8 mouse cellular contexts compared by ENCODE assay signal in genomic region chr17:23674271-23674952, GRCm38 (mm10). TPM values are rescaled to one million over a fixed set of nuclear protein-coding genes. Genes with fewer than 3 reads are reported as not detected.
A peak's percentile ranks its signal among the peaks of the same experiment; 100 is the strongest.
DNase-seq lines count a peak whose midpoint lies in the region; ATAC-seq and TF ChIP-seq lines count a peak whose summit lies in the region.

No protein-coding gene starts in this region.

- no peak for TF ChIP-seq CTCF in C2C12 (IDR thresholded peaks at IDR 0.05; ENCODE audit: control insufficient read depth, insufficient read depth, insufficient read length)
- TF ChIP-seq CTCF in lung, postnatal 0 days (IDR thresholded peaks at IDR 0.05), result no peak

- H3K36me3 ChIP-seq in C2C12 (ENCODE audit: control insufficient read depth, insufficient read depth) (peaks cover 62% of the 10 kb centered on the region), ES-E14 (ENCODE audit: control insufficient read depth, insufficient read depth, low read length, poor library complexity, severe bottlenecking) (peaks cover 14% of the 10 kb centered on the region)
- peaks cover 14% of the 10 kb centered on the region for H3K36me3 ChIP-seq in embryonic facial prominence, embryonic 13.5 days
- H3K36me3 ChIP-seq in hindbrain, embryonic 11.5 days (ENCODE audit: control insufficient read depth, insufficient read depth, low read length), result no peaks in the 10 kb centered on the region
- no peaks in the 10 kb centered on the region for H3K36me3 ChIP-seq in lung, postnatal 0 days (ENCODE audit: insufficient read depth, low read length)

- peaks cover 0 to 31% of the 10 kb centered on the region in 2 experiments; a peak in 3 of 4 replicates for H3K4me1 ChIP-seq in ES-E14 (ENCODE audit: control insufficient read depth in 2 of 2, insufficient read depth in 2 of 2, low read length in 2 of 2, poor library complexity in 1 of 2)
- peaks cover 40% of the 10 kb centered on the region for H3K4me1 ChIP-seq in embryonic facial prominence, embryonic 13.5 days
- H3K4me1 ChIP-seq in hindbrain, embryonic 11.5 days (replicated peaks; ENCODE audit: control insufficient read depth, insufficient read depth, low read length), result peaks cover 11% of the 10 kb centered on the region
- H3K4me1 ChIP-seq in lung, postnatal 0 days (ENCODE audit: insufficient read depth, low read depth, low read length), result peaks cover 20% of the 10 kb centered on the region; the same call in 1 of the 2 replicates

- H3K27me3 ChIP-seq in C2C12 (ENCODE audit: control insufficient read depth, insufficient read depth, insufficient read length), result no peaks in the 10 kb centered on the region
- peaks cover 37% of the 10 kb centered on the region for H3K27me3 ChIP-seq in embryonic facial prominence, embryonic 13.5 days
- H3K27me3 ChIP-seq in hindbrain, embryonic 11.5 days (ENCODE audit: control insufficient read depth, insufficient read depth, low read length), result peaks cover 36% of the 10 kb centered on the region
- no peaks in the 10 kb centered on the region; the same call in 1 of the 2 replicates for H3K27me3 ChIP-seq in lung, postnatal 0 days (replicated peaks; ENCODE audit: insufficient read depth, low read length)

- WGBS in embryonic facial prominence, embryonic 13.5 days, result 36% methylated on average over 9 of the region's 9 CpGs
- 47% methylated on average over 9 of the region's 9 CpGs for WGBS in hindbrain, embryonic 11.5 days
- WGBS in lung, postnatal 0 days, result 36% methylated on average over 9 of the region's 9 CpGs

- TF ChIP-seq EP300 in lung, postnatal 0 days (IDR thresholded peaks at IDR 0.05), result peak; percentile 17; the same call in 1 of the 2 replicates

- H3K79me3 ChIP-seq in C2C12 (ENCODE audit: low read depth), result peaks cover 43% of the 10 kb centered on the region

- no peaks in the 10 kb centered on the region for H3K9me3 ChIP-seq in ES-E14 (ENCODE audit: control insufficient read depth, insufficient read depth, low read depth, low read length)
- H3K9me3 ChIP-seq in embryonic facial prominence, embryonic 13.5 days, result no peaks in the 10 kb centered on the region
- H3K9me3 ChIP-seq in hindbrain, embryonic 11.5 days (ENCODE audit: control insufficient read depth, low read length), result no peaks in the 10 kb centered on the region
- no peaks in the 10 kb centered on the region for H3K9me3 ChIP-seq in lung, postnatal 0 days (ENCODE audit: low read length)

- peaks cover 74% of the 10 kb centered on the region for H3K79me2 ChIP-seq in C2C12 (ENCODE audit: control insufficient read depth, insufficient read depth)

- H3K4me2 ChIP-seq in embryonic facial prominence, embryonic 13.5 days, result peak overlapping the region; percentile 97
- H3K4me2 ChIP-seq in hindbrain, embryonic 11.5 days (replicated peaks; ENCODE audit: low read depth, low read length), result peak overlapping the region; percentile 79
- H3K4me2 ChIP-seq in lung, postnatal 0 days (replicated peaks; ENCODE audit: low read depth, low read length), result peak overlapping the region; percentile 80

- in situ Hi-C loops in ES-E14 (cut with MboI; ENCODE audit: low sequenced_read_pairs in 2 of 2, unreplicated experiment in 2 of 2), result no loop called here

- H3K9ac ChIP-seq in ES-E14 (ENCODE audit: insufficient read depth, low read depth, low read length, poor library complexity, severe bottlenecking), result peak overlapping the region; percentile 70
- peak overlapping the region; percentile 75 for H3K9ac ChIP-seq in embryonic facial prominence, embryonic 13.5 days
- H3K9ac ChIP-seq in hindbrain, embryonic 11.5 days (ENCODE audit: low read depth, low read length), result peak overlapping the region; percentile 66
- H3K9ac ChIP-seq in lung, postnatal 0 days (replicated peaks; ENCODE audit: low read depth), result peak overlapping the region; percentile 58

- peak overlapping the region; percentile 52 for H3ac ChIP-seq in C2C12 (ENCODE audit: control insufficient read depth, insufficient read length, low read depth)

- ATAC-seq in embryonic facial prominence, embryonic 13.5 days (ENCODE audit: insufficient number of reproducible peaks, insufficient read depth, low FRiP score, low TSS enrichment, low read depth), result no peak
- no peak; the same call in 1 of the 2 replicates for ATAC-seq in hindbrain, embryonic 11.5 days (ENCODE audit: low FRiP score)
- ATAC-seq in lung, postnatal 0 days, result no peak
- no peak for ATAC-seq in megakaryocyte-erythroid progenitor cell, adult 5-6 weeks (replicated peaks; ENCODE audit: low FRiP score, low TSS enrichment, poor library complexity, severe bottlenecking)

- no peak for DNase-seq in ES-E14 (ENCODE audit: low read depth, low spot score)
- DNase-seq in hindbrain, embryonic 11.5 days (ENCODE audit: low spot score), result no peak
- no peak for DNase-seq in lung, postnatal 0 days (ENCODE audit: low spot score)
- DNase-seq in spleen, adult 12 weeks (ENCODE audit: low spot score), result no peak
- no peak for DNase-seq in right cerebral cortex, postnatal 25 days

- no peak overlapping the region for H3K27ac ChIP-seq in ES-E14 (ENCODE audit: insufficient read depth, low read depth, low read length, poor library complexity, severe bottlenecking)
- H3K27ac ChIP-seq in embryonic facial prominence, embryonic 13.5 days, result no peak overlapping the region
- H3K27ac ChIP-seq in hindbrain, embryonic 11.5 days (ENCODE audit: low read depth, low read length), result no peak overlapping the region
- peak overlapping the region; percentile 74 for H3K27ac ChIP-seq in lung, postnatal 0 days (ENCODE audit: low read length)

- H3K4me3 ChIP-seq in C2C12 (ENCODE audit: insufficient read depth, poor library complexity, severe bottlenecking) (peak overlapping the region; percentile 87), ES-E14 (ENCODE audit: insufficient read depth in 1 of 2, low read depth in 1 of 2, low read length in 2 of 2, poor library complexity in 1 of 2, severe bottlenecking in 1 of 2) (peak overlapping the region; percentile 85 to 96)
- H3K4me3 ChIP-seq in embryonic facial prominence, embryonic 13.5 days, result peak overlapping the region; percentile 68
- peak overlapping the region; percentile 64 for H3K4me3 ChIP-seq in hindbrain, embryonic 11.5 days (ENCODE audit: low read depth, low read length)
- peak overlapping the region; percentile 70 for H3K4me3 ChIP-seq in lung, postnatal 0 days (ENCODE audit: low read depth, low read length)

TF ChIP-seq in C2C12, 6 proteins besides CTCF, POLR2A, EP300 and RAD21 (continues in another document):
- TF ChIP-seq MAX (IDR thresholded peaks at IDR 0.05) (no peak), CEBPB (IDR thresholded peaks at IDR 0.05; ENCODE audit: low read depth) (no peak), USF1 (IDR thresholded peaks at IDR 0.05; ENCODE audit: low read depth) (no peak)

TF ChIP-seq in ES-E14, 5 proteins besides CTCF, POLR2A, EP300 and RAD21:
- TF ChIP-seq CHD2 (IDR thresholded peaks at IDR 0.05; ENCODE audit: low read depth, low read length), result no peak
- no peak for TF ChIP-seq ZNF384 (IDR thresholded peaks at IDR 0.05; ENCODE audit: low read depth, low read length)

RNA-seq across cellular contexts. Expression of gene Thoc6, which starts 0.7 kb away (rescaled TPM):
- 60.5 TPM for polyA plus RNA-seq in C2C12 (2012; fragmentation: generic; extraction: Trizol)
- 53.7 and 64.9 TPM in 2 replicates for total RNA-seq in ES-E14 (2012; rRNA removed)
- 46.6 and 53.5 TPM in 2 replicates for polyA plus RNA-seq in embryonic facial prominence, embryonic 13.5 days (2015; fragmentation: Nextera tagmentation; extraction: Ambion mirVana)
- 56.6 and 56.8 TPM in 2 replicates for polyA plus RNA-seq in hindbrain, embryonic 11.5 days (2014; fragmentation: Nextera tagmentation; extraction: Ambion mirVana)
- polyA plus RNA-seq in lung, postnatal 0 days (2015; fragmentation: Nextera tagmentation; extraction: Ambion mirVana), result 18.1 and 18.6 TPM in 2 replicates
- 30.3 and 44.7 TPM in 2 replicates for total RNA-seq in megakaryocyte-erythroid progenitor cell, adult 5-6 weeks (2014; fragmentation: Nextera tagmentation)
- total RNA-seq in megakaryocyte-erythroid progenitor cell, adult 5-6 weeks (2017), result 40.8 and 47.3 TPM in 2 replicates

RNA-seq across cellular contexts. Expression of gene Hcfc1r1, which starts 1.0 kb away (rescaled TPM):
- polyA plus RNA-seq in C2C12 (2012; fragmentation: generic; extraction: Trizol), result 253 TPM
- total RNA-seq in ES-E14 (2012; rRNA removed), result 26.4 and 36.4 TPM in 2 replicates
- 64.0 and 79.4 TPM in 2 replicates for polyA plus RNA-seq in embryonic facial prominence, embryonic 13.5 days (2015; fragmentation: Nextera tagmentation; extraction: Ambion mirVana)
- 49.7 and 52.5 TPM in 2 replicates for polyA plus RNA-seq in hindbrain, embryonic 11.5 days (2014; fragmentation: Nextera tagmentation; extraction: Ambion mirVana)
- polyA plus RNA-seq in lung, postnatal 0 days (2015; fragmentation: Nextera tagmentation; extraction: Ambion mirVana), result 104 and 107 TPM in 2 replicates
- total RNA-seq in megakaryocyte-erythroid progenitor cell, adult 5-6 weeks (2014; fragmentation: Nextera tagmentation), result 44.2 and 56.3 TPM in 2 replicates
- 22.7 and 30.0 TPM in 2 replicates for total RNA-seq in megakaryocyte-erythroid progenitor cell, adult 5-6 weeks (2017)

RNA-seq across cellular contexts. Expression of gene Tnfrsf12a, which starts 2.9 kb away (rescaled TPM):
- 916 TPM for polyA plus RNA-seq in C2C12 (2012; fragmentation: generic; extraction: Trizol)
- total RNA-seq in ES-E14 (2012; rRNA removed), result 101 and 138 TPM in 2 replicates
- 10.4 and 13.1 TPM in 2 replicates for polyA plus RNA-seq in embryonic facial prominence, embryonic 13.5 days (2015; fragmentation: Nextera tagmentation; extraction: Ambion mirVana)
- 1.2 and 3.3 TPM in 2 replicates for polyA plus RNA-seq in hindbrain, embryonic 11.5 days (2014; fragmentation: Nextera tagmentation; extraction: Ambion mirVana)
- polyA plus RNA-seq in lung, postnatal 0 days (2015; fragmentation: Nextera tagmentation; extraction: Ambion mirVana), result 50.4 and 53.8 TPM in 2 replicates
- 0.94 and 4.5 TPM in 2 replicates for total RNA-seq in megakaryocyte-erythroid progenitor cell, adult 5-6 weeks (2014; fragmentation: Nextera tagmentation)
- total RNA-seq in megakaryocyte-erythroid progenitor cell, adult 5-6 weeks (2017), result 10.7 and 15.6 TPM in 2 replicates

RNA-seq across cellular contexts. Expression of gene Cldn6, which starts 4.6 kb away (rescaled TPM):
- not detected for polyA plus RNA-seq in C2C12 (2012; fragmentation: generic; extraction: Trizol)
- 72.7 and 199 TPM in 2 replicates for total RNA-seq in ES-E14 (2012; rRNA removed)
- 34.8 and 47.1 TPM in 2 replicates for polyA plus RNA-seq in embryonic facial prominence, embryonic 13.5 days (2015; fragmentation: Nextera tagmentation; extraction: Ambion mirVana)
- 12.8 and 18.1 TPM in 2 replicates for polyA plus RNA-seq in hindbrain, embryonic 11.5 days (2014; fragmentation: Nextera tagmentation; extraction: Ambion mirVana)
- polyA plus RNA-seq in lung, postnatal 0 days (2015; fragmentation: Nextera tagmentation; extraction: Ambion mirVana), result 5.9 and 6.3 TPM in 2 replicates
- total RNA-seq in megakaryocyte-erythroid progenitor cell, adult 5-6 weeks (2014; fragmentation: Nextera tagmentation), result not detected in 2 replicates
- not detected in 2 replicates for total RNA-seq in megakaryocyte-erythroid progenitor cell, adult 5-6 weeks (2017)

RNA-seq across cellular contexts. Expression of gene Cldn9, which starts 9.4 kb away (rescaled TPM):
- 0.54 TPM for polyA plus RNA-seq in C2C12 (2012; fragmentation: generic; extraction: Trizol)
- 3.7 and 5.7 TPM in 2 replicates for total RNA-seq in ES-E14 (2012; rRNA removed)
- 8.7 and 14.3 TPM in 2 replicates for polyA plus RNA-seq in embryonic facial prominence, embryonic 13.5 days (2015; fragmentation: Nextera tagmentation; extraction: Ambion mirVana)
- 4.1 and 6.5 TPM in 2 replicates for polyA plus RNA-seq in hindbrain, embryonic 11.5 days (2014; fragmentation: Nextera tagmentation; extraction: Ambion mirVana)
- polyA plus RNA-seq in lung, postnatal 0 days (2015; fragmentation: Nextera tagmentation; extraction: Ambion mirVana), result 0.44 and 0.76 TPM in 2 replicates
- not detected in 2 replicates for total RNA-seq in megakaryocyte-erythroid progenitor cell, adult 5-6 weeks (2014; fragmentation: Nextera tagmentation)
- not detected in 2 replicates for total RNA-seq in megakaryocyte-erythroid progenitor cell, adult 5-6 weeks (2017)

Comparison
In these comparisons a context has a peak if more than half of its experiments do, and no peak if none do; other contexts are left out.
1. RNA of gene Tnfrsf12a, which starts 2.9 kb away (polyA plus RNA-seq): 916 TPM in C2C12 (single experiment); 50.4 to 53.8 TPM in lung, postnatal 0 days, 10.4 to 13.1 TPM in embryonic facial prominence, embryonic 13.5 days and 1.2 to 3.3 TPM in hindbrain, embryonic 11.5 days; every median in the first group is over 10 times any median in the second.
2. Peak in every context shown above with its lines, with median percentiles within 50 percentile points of each other: H3K4me3 ChIP-seq, H3K9ac ChIP-seq and H3K4me2 ChIP-seq.